Mouse (Mus musculus): ENCODE measurements around the gene Slc5a5. TPM values are rescaled to one million over a fixed set of nuclear protein-coding genes. Genes with fewer than 3 reads are reported as not detected.

The Slc5a5 gene
- total RNA-seq, 2 experiments from 2014 or later: not detected

DNA sequence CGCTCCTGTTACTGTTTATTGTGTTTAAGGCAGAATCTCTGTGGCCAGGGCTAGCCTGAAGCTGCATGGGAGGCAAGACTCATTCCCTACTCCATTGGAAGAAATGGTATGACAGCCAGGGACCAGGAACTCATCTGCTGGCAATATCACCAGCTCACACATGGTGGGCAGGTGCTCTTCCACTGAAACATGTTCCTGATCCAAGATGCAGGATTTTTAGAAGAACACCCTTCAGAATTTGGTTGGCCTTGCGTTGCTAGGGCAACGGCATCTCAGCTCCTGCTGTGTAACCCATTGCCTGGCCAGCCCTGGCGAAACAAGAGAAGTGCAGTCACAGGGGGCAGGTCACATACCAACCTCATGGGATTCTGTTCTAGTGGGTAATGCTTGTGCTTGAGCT, 13.1 kb downstream of the Slc5a5 start:
- DNase-seq: no peak

DNA sequence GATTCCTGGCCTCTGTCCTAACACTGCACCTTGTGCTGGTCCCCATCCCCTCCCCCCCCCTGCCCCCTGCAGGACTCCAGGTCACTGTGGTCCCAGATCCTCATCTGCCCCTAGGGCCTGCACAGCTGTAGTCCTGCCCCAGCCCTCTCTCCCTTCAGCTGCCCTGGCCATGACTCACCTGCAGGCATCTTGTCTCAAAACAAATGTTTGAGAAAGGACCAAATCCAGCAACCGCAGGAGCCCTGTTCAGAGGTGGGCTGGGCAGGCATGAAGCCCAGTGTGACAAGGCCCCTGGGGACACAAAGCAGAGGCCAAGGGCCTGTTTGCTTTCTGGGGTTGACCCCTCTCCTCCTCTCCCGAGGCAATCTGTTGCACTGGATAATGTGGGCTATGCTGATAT, 14.4 kb downstream of the Slc5a5 start:
- DNase-seq: no peak

DNA sequence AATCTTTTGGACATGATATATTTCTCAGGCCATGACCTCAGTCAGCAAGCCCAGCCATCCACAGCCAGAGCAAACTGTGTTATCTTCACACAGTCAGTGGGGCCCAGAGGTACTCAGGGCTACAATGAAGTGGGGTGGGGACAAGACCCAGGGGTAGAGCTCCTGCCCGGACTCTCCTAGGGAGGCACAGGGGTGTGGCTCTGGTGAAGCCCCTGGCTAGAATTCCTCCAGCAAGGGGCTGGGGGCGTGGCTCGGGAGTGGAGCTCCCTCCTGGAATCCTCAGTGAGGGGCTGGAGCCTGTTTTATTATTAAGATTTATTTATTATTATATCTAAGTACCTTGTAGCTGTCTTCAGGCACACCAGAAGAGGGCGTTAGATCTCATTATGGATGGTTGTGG, 16.2 kb downstream of the Slc5a5 start:
- no peak for DNase-seq

DNA sequence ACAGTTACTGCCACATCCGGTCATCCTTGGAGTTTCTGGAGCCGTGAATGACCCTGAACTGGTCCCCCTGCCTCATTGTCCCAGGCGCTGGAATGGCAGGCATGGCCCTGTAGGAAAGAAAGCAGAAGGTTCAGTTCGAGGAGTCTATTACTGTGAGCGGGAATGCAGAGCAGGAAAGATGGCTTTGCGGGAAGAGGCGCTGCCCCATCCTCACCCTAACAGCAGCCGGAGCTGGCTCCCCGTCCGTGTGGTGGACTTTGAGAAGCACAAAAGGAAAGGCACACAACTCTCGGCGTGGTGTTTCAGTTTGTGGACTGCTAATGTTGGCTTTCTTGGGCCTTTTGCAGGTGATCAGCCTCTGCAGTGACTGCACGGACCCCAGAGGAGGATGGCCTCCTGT, 18.1 kb downstream of the Slc5a5 start:
- DNase-seq: no peak

DNA sequence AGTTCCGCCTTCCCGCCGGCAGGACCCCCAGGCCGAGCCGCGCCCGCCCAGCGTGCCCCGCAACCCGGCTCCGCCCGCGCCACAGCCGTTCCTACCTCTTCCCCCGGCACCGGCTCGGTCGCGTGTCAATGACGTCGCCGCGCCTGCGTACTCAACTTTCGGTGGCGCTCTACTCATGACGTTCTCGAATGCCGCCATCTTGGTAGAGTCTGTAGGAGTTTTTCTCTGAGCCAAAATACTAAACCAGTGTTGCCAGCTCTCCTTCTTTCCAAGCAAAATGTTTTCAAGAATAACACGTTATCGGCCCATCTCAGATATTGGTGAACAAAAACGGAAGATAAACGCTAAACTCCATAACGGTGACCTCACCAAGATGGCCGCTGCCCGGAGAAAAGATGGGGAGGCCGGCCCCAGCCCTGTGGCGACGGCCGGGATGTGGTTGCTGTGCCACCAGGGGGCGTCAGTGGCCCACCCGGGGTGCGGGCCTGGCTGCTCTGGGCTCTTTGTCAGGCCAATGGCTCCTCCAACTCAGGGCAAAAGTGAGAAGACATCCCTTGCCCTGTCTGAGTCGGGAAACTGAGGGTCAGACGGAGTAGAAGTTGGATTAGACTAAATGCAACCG, 19.1 kb downstream of the Slc5a5 start, which contains the start of gene Ccdc124:
Gene Ccdc124 (minus strand): TSS at position 572 of the 622 bp plus-strand sequence.
- peak; percentile 96 to 98 for DNase-seq

DNA sequence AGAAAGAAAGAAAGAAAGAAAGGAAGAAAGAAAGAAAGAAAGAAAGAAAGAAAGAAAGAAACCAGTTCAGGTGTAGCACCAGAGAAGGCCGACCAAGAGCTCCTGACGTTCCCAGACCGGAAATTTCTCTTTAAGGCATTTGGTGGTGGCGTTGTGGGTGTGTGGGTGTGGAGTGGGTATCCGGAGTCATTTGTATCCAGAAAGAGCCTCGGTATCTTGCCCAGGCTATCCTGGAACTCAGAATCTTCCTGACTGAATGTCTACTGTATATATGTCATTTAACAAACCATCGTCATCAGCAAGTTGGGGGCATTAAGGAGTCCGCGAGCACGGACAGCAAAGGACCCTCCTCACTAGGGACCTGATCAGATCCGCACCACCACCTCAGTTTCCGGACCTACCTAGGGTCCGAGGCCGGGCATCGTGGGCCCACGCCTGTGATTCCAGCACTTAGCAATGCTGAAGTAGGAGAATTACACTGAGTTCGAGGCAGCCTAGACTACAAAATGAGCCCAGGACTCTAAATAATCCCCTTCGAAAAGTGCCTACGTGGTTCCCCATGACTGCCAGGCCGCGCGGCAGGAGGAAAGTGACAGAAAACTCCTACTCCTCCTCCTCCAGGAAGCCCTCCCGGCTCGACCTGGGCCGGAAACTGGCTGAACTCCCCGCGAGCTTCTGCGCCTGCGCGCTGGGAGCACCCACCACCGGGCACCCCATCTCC, 19.8 kb downstream of the Slc5a5 start:
- DNase-seq: no peak

DNA sequence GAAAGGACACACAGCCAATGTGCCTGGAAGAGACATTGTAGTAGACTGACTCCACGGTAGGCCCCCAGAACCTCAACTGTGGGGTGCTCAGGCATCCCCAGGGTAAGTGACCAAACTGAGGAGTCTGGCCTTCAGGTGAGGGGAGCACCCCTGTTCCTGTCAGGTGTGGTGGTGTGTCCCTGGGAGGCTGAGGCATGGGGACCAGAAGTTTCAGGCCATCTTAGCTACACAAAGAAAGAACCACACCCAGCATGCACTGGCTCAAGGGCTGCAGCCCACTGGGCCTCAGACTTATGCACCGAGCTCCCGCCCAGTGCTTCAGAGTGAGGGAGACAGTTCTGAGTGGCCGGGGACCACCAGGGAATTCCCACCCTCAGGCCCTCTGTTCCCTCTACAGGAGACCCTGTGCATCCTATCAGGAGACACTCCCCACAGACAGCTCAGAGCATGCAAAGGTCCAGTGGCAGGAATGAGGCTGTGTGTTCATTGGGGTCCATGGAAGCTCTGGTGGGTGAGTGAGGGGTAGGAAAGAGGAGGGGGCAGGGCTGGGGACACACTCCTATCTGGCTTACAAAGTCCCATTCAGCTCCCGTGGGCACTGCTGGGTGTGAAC, 21.3 kb downstream of the Slc5a5 start:
- DNase-seq: no peak

DNA sequence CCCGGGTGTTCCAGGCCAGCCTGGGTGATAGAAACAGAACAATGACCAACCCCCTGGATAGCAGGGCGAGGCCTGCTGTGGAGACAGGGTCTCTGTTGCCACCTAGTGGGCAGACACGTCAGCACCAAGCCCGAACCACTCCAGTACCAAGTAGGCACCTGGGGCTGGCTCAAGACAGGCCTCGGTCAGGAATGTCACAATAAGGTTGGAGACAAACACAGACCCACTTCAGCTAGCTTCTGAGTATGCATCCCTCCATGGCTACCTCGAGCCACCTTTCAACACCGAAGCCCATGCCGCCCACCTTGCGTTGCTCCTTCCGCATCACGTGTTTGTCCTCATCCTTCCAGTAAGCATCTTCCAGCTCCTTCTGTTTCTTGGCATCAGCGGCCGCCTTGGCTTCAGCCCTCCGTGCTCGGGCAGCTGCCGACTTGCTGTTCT, 22.9 kb downstream of the Slc5a5 start:
- DNase-seq: peak; percentile 76 to 83

DNA sequence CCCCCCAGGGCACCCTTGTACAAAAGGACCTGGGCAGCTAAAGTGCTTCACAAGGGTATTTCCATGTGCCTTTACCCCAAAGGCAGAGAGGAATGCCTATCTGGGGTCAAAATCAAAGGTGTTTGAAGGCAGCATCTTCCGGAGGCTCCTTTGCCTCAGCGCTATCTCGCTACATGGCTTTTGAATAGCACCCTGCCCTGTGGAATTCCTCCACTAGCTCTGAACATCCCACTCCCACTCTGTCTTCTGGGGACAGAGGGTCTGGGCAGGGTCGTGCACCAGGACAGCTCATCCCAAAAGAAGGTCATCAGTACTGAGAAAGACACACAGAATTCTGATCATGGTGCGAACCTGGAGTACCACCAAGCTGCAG, 23.4 kb downstream of the Slc5a5 start:
- no peak for DNase-seq

DNA sequence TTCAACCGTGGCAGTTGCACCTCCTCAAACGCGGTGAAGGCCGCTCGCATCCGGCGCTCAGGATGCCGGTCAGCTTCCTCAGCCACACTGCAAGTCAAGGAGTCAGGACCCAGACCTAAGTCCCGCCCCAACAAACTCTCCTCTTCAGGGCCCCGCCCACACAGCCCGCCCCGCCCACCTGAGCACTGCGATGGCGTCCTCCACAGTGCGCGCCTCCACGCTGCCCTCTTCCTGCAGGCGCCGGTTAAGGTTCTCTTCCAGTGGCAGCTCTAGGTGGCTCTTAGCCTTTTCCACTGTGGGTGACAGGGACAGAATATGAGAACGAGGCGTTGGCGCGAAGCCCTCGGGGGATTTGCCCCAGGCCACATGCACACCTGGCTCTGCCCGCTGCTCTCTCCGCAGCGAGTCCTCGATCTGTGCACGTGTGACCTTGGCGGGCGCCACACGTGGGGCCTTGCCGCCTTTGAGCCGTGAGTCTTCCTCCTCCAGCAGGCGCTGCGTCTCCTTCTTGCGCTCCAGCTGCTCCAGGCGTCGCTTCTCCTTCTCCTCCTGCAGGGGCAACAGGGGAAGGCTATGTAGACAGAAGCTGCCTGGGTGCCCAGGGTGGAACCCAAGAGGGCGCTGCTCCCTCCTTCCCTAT, 23.9 kb downstream of the Slc5a5 start:
- peak; percentile 52 to 70 for DNase-seq

DNA sequence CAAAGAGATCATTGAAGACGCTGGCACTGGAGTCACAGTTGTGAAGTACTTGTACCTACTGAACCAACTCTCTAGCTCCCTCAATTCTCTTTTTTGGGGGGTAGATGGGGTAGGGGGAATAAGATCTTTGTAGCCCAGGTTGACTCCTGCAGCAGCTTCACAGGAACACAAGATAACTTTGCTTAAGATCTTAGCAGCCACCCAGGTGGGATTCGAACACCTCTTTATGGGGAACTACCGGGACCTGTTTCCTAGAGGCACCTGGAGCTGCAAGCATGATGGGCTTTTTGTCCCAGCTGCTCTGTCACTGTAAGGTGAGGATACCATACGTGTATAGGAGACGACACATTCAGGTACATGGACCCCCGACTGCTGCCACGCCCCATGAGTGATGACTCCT, 26.0 kb downstream of the Slc5a5 start:
- DNase-seq: no peak

DNA sequence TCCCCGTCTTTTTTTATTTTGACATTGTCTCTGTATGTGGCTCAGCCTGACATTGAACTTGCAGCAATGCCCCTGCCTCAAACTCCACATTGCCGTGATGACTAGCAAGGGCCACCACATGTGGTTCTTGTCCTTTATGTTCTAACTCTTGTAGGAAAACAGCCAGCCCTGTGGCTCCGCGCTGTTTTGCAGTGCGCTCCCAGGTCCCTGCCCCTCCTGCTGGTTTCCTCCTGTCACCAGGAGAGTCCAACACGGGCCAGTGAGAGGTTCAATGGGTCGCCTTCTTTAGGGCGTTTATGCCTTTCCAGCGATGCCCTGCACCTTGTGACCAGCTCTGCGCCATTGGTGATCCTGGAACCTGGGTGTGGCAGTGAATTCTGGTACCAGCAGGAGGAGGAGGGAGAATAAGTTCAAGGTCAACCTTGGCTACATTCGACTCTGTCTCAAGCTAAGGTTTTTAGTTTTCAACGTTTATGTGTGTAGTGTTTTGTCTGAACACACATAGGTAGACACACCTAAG, 26.5 kb downstream of the Slc5a5 start:
- DNase-seq: peak in 1 of 2 experiments; percentile 28

DNA sequence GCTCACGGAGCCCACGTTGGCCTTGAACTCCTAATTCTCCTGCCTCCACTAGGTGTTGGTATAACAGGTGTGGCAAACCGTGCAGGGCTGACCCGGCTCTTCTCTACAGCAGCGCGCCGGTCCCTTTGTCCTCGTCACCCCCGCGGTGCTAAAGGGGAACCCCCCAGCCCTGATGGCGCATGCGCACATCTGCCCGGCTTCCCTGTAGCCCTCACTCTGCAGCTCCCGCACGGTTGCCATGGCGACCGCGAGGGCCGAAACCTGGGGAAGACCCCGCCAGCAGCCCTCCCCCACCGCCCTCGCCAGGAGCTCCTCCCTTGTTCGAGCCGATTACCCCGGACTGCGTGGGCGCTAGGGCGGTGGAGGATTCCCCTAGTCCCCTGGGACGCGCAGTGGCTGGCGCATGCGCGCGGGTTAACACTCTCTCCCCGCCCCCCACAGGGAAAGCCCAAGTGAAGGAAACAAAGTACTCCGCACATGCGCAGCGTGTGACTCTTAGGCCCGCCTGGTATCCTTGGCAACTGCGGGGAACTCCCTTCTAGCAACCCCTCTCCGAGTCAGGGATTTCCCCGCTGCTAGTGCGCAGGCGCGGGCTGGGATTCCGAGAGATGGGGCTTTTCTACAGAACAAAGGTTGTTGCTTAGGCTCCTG, 27.1 kb downstream of the Slc5a5 start:
- peak; percentile 99 for DNase-seq

DNA sequence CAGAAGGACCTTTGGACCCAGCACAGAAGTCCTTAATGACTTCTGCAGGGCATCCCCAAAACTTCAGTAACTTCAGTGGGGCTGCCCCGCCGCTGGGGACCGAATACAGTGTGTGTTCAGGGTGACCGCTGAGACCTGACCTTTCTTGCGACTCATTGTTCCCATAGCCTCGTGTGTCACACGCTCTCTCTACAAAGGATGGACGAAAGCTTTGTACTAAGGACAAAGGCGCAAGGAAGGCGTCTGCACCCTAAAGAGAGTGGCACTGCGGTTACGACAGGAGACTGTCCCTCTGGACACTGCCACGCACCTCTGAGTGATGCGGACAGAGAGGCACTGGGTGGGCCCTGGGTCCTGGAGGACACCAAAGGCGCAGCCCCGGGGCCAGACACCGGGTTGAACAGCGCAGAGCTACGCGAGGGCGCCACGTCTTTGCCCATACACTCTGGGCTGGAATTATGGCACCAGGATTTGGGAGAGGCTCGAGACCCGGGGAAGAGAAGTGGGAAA, 27.8 kb downstream of the Slc5a5 start:
- peak; percentile 32 to 39 for DNase-seq

DNA sequence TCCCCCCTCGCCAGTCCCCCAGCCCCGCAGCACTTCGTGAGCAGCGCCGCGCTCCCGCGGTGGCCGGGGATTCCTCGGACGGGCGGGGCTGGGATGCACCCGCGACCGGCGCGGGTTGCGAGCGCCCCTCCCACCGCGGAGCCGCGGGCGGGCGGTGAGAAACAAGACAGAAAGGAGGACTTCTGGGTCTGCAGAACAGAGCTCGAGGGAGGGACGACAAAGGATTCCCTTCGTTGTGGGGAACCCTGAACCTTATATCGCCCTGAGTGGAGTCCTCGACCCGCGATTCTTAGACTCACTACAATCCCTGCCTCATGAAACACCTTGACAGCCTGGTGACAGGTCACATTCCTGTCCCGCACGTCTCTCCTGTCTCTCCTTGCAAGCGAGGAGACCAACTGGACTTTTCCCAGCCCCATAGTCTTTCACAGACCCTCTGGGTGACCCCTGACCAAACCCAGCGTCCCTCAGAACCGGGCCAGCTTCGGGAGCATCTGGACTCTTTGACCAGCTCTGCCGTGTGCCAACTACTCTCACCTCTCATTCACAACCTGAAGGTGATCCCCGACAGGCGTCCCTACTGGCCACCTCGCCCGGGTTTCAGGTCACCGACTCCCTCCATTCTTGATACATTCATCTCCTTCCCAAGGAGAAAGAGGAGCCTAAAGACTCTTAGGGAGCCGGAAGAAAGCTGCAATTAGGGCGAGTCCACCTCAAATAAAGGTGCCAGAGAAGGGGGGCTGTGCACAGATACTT, 28.4 kb downstream of the Slc5a5 start:
- peak; percentile 42 to 58 for DNase-seq

DNA sequence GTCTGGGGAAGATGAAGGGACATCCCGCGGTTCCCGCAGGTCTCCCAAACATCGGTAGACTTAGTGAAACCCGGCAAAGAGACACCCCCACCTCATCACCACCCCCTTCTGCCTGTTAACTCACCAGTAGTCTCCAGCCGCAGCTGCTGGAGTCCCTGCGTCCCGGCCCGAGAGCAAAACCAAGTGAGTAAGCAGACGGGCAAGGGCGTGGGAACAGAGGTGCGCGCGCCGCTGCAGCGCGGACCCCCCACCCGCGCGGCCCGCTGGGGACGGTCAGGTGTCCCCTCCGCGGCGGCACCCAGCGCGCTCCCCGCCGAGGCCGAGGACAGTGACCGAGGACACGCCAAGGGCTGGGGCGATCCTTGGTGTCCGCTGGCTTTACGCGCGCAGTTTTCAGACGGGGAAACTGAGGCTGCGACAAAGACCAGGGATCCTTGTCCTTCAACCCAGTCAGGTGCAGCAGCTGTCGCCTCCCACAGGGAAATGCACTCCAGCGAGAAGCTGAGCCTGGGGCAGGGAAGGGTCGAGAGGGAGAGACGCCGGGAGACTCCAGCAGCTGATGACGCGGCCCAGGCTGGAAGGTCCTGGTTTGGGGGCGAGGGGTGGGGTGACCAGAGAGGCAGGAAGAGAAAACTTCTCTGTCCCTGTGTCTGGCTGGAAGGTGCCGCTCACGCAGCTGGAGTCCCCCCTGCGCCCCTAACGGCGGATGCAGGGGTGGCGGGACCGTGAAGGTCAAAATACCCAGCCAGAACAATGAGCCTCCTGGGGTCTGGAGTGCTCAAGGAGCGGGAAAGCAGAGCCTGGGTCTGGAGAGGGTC, 29.5 kb downstream of the Slc5a5 start, which contains the start of gene Kcnn1:
Gene Kcnn1 (minus strand): TSS at position 435 of the 818 bp plus-strand sequence.
- no peak for DNase-seq

DNA sequence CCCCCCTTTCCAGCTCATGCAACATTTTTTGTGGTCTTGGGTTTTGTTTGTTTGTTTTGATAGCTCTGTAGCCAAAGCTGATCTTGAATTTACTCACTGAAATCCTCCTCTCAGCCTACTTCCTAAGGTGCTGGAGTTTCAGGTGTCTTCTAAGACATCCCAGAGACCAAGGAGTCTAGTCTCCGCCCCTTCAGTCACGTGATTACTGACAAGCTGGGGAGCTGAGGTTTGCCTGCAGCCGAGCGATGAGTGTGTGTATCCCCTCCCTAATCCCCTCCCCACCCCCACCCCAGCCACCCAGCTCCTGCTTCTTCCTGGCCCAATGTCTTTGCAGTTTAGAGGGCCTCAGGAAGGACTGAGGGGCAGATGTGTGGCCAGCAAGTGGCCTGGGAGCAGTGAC, 35.0 kb downstream of the Slc5a5 start:
- DNase-seq: no peak

DNA sequence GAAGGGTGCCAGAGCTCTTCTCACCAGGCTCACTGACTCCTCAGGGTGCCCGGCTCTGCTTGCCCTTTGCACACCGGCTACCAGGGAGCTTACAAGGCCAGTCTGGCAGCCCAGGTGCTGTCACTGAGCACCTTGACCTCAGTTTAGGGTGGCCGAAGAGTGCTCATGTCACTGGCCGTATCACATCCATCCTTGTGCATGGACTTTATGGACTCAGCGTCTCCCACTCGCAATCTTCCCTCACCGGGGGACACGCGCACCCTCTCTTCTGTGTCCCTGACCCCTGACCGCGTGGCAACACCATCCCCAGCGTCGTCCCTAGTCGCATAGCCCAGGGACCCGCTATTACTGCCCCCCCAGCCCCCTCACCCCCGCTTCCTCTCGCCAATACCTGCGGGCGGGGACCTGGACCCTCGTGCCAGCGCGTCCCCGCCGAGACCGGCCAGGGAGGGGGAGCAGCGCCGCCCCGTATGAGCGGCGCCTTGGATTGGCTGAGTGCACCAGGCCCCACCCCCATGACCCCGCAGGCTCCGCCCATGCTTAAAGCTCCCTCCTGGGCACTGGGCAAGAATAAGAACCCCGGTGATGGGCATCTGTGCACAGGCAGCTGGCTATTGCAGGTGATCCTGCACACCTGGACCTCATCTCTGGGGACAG, 35.9 kb downstream of the Slc5a5 start:
- DNase-seq: peak; percentile 84 to 93

DNA sequence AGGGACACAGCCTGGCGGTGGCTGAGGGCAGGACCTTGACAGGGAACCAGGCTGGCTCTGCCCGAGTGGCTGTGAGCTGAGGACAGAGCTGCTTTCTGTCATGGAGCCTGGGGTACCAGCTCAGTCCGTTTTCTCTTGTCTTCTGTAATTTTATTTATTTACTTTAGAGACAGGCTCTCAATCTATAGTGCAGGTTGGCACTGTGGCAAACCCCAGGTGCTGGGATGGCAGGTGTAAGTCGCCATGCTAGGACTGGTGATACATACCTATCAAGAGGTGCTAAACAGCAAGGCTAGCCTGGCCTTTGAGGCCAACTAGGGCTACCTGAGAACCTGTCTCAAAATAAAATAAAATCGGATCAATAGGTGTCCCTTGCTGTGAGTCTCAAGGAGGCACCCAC, 36.5 kb downstream of the Slc5a5 start:
- DNase-seq: no peak

DNA sequence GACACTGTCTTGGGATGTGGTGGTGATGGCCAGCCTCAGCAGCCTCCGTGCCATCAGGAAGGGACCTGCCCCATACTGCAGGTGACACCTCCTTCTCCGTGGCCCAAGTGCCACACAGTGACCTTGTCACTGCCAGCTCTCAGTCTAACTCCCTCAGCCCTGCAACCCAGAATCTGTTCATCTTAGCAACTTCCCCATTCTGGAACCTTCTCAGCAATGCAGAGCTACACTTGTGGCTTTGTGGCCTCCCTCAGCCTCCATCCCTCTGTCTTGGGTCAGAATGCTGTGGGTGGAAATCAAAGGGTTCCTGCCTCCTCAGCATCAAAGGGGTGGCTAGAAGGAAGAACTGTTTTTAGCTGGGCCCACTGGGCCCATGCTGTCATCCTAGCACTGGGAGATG, 38.7 kb downstream of the Slc5a5 start:
- no peak for DNase-seq
